Mouse (Mus musculus) bone marrow macrophage, adult 2 months (primary cell): Measurements from ENCODE around the gene Gm38119.

Experiments
- CTCF ChIP-seq: IDR thresholded peaks from 2 replicates; pipeline ENCODE4 v1.5.1; 2012; ENCODE audit warnings: low read depth, mild to moderate bottlenecking, low read length, moderate library complexity
- POLR2A ChIP-seq: IDR thresholded peaks from 2 replicates; pipeline ENCODE4 v1.6.1; 2012; ENCODE audit warnings: mild to moderate bottlenecking, low read depth, low read length, borderline replicate concordance

GRCm38 (mm10) chr3:92738996-92739395 is at the start of gene Gm38119:
- TF ChIP-seq POLR2A (no peak), CTCF (no peak)
